Mouse (Mus musculus) liver, embryonic 14.5 days (tissue): ENCODE measurements around the gene Crkl. TPM values are rescaled to one million over a fixed set of nuclear protein-coding genes. Genes with fewer than 3 reads are reported as not detected.

Experiments used
- ATAC-seq: fragments of 200-750 bp; cut with Nextera tagmentation; 2 replicates; pipeline ENCODE4 v1.8.0; 2017; ENCODE audit warnings: moderate number of reproducible peaks, mild to moderate bottlenecking, moderate library complexity; ENCODE audit not compliant: insufficient read depth
- DNase-seq, 3 experiments: peaks; one replicate each; pipeline ENCODE4 v3.0.0-alpha.2; 2012 to 2013; ENCODE audit warnings: low read depth in 3 of 3, low spot score in 3 of 3
- H3K27ac ChIP-seq: fragments of 300-500 bp; sonication (generic); 2 replicates; pipeline ENCODE4 v1.5.1; 2014; ENCODE audit warnings: moderate library complexity, mild to moderate bottlenecking, control low read depth, inconsistent platforms
- H3K27me3 ChIP-seq: fragments of 300-500 bp; sonication (generic); 2 replicates; pipeline ENCODE4 v1.6.1; 2014; ENCODE audit warnings: mild to moderate bottlenecking, low read length, moderate library complexity; ENCODE audit not compliant: control insufficient read depth, insufficient read depth
- H3K36me3 ChIP-seq: fragments of 300-500 bp; sonication (generic); replicated peaks from 2 replicates; pipeline ENCODE4 v1.6.1; 2014; ENCODE audit warnings: low read depth; ENCODE audit not compliant: control insufficient read depth, insufficient read depth
- H3K4me1 ChIP-seq, 2 experiments: fragments of 200-500 bp in 1 of 2; fragments of 300-500 bp in 1 of 2; sonication (generic) in 1 of 2; replicated peaks; 2 replicates each; pipeline ENCODE4 v1.6.1; 2012 to 2014; ENCODE audit warnings: antibody characterized with exemption in 1 of 2, inconsistent platforms in 1 of 2, low read length in 1 of 2; ENCODE audit not compliant: control insufficient read depth in 2 of 2, insufficient read depth in 2 of 2
- H3K4me2 ChIP-seq: fragments of 300-500 bp; sonication (generic); 2 replicates; pipeline ENCODE4 v1.6.1; 2014; ENCODE audit warnings: low read depth, mild to moderate bottlenecking, control low read depth, moderate library complexity
- H3K4me3 ChIP-seq, 2 experiments: fragments of 200-500 bp in 1 of 2; fragments of 300-500 bp in 1 of 2; sonication (generic) in 1 of 2; 2 replicates each; pipeline ENCODE4 v1.5.1; 2012 to 2014; ENCODE audit warnings: low read depth in 2 of 2, low read length in 2 of 2, mild to moderate bottlenecking in 2 of 2, control low read depth in 1 of 2, inconsistent platforms in 1 of 2, moderate library complexity in 1 of 2; ENCODE audit not compliant: insufficient read depth in 1 of 2
- H3K9ac ChIP-seq: fragments of 300-500 bp; sonication (generic); replicated peaks from 2 replicates; pipeline ENCODE4 v1.6.1; 2014; ENCODE audit warnings: mild to moderate bottlenecking, control low read depth, moderate library complexity
- H3K9me3 ChIP-seq: fragments of 300-500 bp; sonication (generic); 2 replicates; pipeline ENCODE4 v1.6.1; 2016; ENCODE audit warnings: low read length, mixed read lengths; ENCODE audit not compliant: control insufficient read depth
- CTCF ChIP-seq: IDR thresholded peaks from 2 replicates; pipeline ENCODE4 v1.5.1; 2016; ENCODE audit warnings: antibody characterized with exemption, low read depth, control low read depth
- EP300 ChIP-seq: IDR thresholded peaks from 2 replicates; pipeline ENCODE4 v1.6.1; 2016; ENCODE audit warnings: antibody characterized with exemption, low read depth
- WGBS: fragments of 180-500 bp; shearing (Covaris S2); extraction: QIAGEN DNeasy Blood & Tissue Kit; methylation state at CpG from one replicate; pipeline ENCODE4 v1.1.7; 2014; ENCODE audit not compliant: insufficient replicate concordance; 5-methylcytosine and 5-hydroxymethylcytosine counted together
- polyA plus RNA-seq, 2 experiments: library from polyadenylated mRNA; depleted of rRNA in 1 of 2; stranded (reverse) in 1 of 2; unstranded in 1 of 2; fragments of >200 nt; fragmentation: Nextera tagmentation in 1 of 2; extraction: Ambion mirVana in 1 of 2; gene quantifications; 2 replicates each; pipeline versions ENCODE4 v1.2.1 to v1.2.3; 2012 to 2014

The Crkl gene
- polyA plus RNA-seq, 2 experiments, result 8.0 to 18.8 TPM

- no peak overlapping the region for H3K27ac ChIP-seq
Observed at GRCm38 (mm10) chr16:17466875-17467663, 15.3 kb downstream of the Crkl start.

GRCm38 (mm10) chr16:17472498-17472897 is 20.7 kb downstream of the Crkl start:
- TF ChIP-seq CTCF (no peak), EP300 (no peak)
- Histone ChIP-seq H3K27me3 (no peaks in the 10 kb centered on the region), H3K4me1 (no peaks in the 10 kb centered on the region), H3K36me3 (peaks cover 25% of the 10 kb centered on the region), H3K4me3 (no peak overlapping the region), H3K27ac (no peak overlapping the region), H3K9me3 (no peaks in the 10 kb centered on the region), H3K4me2 (no peak overlapping the region), H3K9ac (no peak overlapping the region)
- DNase-seq (no peak), ATAC-seq (no peak)
- WGBS, result 81% methylated on average over 6 of the region's 6 CpGs

More at GRCm38 (mm10) chr16:17466875-17467663, 15.3 kb downstream of the Crkl start:
- Histone ChIP-seq H3K9me3 (no peaks in the 10 kb centered on the region), H3K4me3 (no peak overlapping the region), H3K36me3 (peaks cover 23% of the 10 kb centered on the region), H3K9ac (no peak overlapping the region), H3K27me3 (no peaks in the 10 kb centered on the region), H3K4me1 (peaks cover 2 to 4% of the 10 kb centered on the region in 2 experiments), H3K4me2 (no peak overlapping the region)
- 59% methylated on average over 4 of the region's 4 CpGs for WGBS
- DNase-seq (no peak), ATAC-seq (no peak)
- no peak for TF ChIP-seq CTCF

GRCm38 (mm10) chr16:17474091-17474490 is 22.3 kb downstream of the Crkl start:
- peaks cover 20% of the 10 kb centered on the region for H3K36me3 ChIP-seq
- DNase-seq, result no peak
- no peaks in the 10 kb centered on the region for H3K27me3 ChIP-seq

GRCm38 (mm10) chr16:17474761-17475160 is 23.0 kb downstream of the Crkl start:
- no peak overlapping the region for H3K4me3 ChIP-seq
- H3K9me3 ChIP-seq, result no peaks in the 10 kb centered on the region
- no peak for TF ChIP-seq EP300
- no peak for TF ChIP-seq CTCF
- 78% methylated on average over 2 of the region's 2 CpGs for WGBS
- peaks cover 15% of the 10 kb centered on the region for H3K36me3 ChIP-seq
- H3K4me2 ChIP-seq, result no peak overlapping the region
- H3K9ac ChIP-seq, result no peak overlapping the region
- DNase-seq, result no peak
- ATAC-seq, result no peak
- no peaks in the 10 kb centered on the region for H3K27me3 ChIP-seq
- peaks cover 0 to 7% of the 10 kb centered on the region in 2 experiments; a peak in 2 of 4 replicates for H3K4me1 ChIP-seq
- H3K27ac ChIP-seq, result no peak overlapping the region

More at GRCm38 (mm10) chr16:17474091-17474490, 22.3 kb downstream of the Crkl start:
- H3K4me3 ChIP-seq, result no peak overlapping the region
- H3K27ac ChIP-seq, result no peak overlapping the region
- ATAC-seq, result no peak
- H3K4me2 ChIP-seq, result no peak overlapping the region
- TF ChIP-seq EP300, result no peak
- TF ChIP-seq CTCF, result peak; percentile 79
- H3K4me1 ChIP-seq, result peaks cover 0 to 7% of the 10 kb centered on the region in 2 experiments; a peak in 2 of 4 replicates
- no peaks in the 10 kb centered on the region for H3K9me3 ChIP-seq
- no peak overlapping the region for H3K9ac ChIP-seq

- DNase-seq (no peak), ATAC-seq (no peak)
- 83% methylated on average over 4 of the region's 4 CpGs for WGBS
- H3K9ac ChIP-seq, result no peak overlapping the region
- TF ChIP-seq CTCF, result no peak
- no peak for TF ChIP-seq EP300
- no peaks in the 10 kb centered on the region for H3K9me3 ChIP-seq
- H3K4me2 ChIP-seq, result no peak overlapping the region
- peaks cover 9% of the 10 kb centered on the region for H3K36me3 ChIP-seq
- no peak overlapping the region for H3K4me3 ChIP-seq
- H3K27me3 ChIP-seq, result no peaks in the 10 kb centered on the region
- H3K27ac ChIP-seq, result no peak overlapping the region
- H3K4me1 ChIP-seq, result peaks cover 1 to 7% of the 10 kb centered on the region in 2 experiments; a peak in 2 of 4 replicates
Observed at GRCm38 (mm10) chr16:17475326-17475725, 23.5 kb downstream of the Crkl start.
